Mouse (Mus musculus): ENCODE data around the gene Nmnat3.

- TF ChIP-seq CTCF (IDR thresholded peaks at IDR 0.05; ENCODE audit: borderline replicate concordance, insufficient read depth, low read depth, low read length) (no peak), POLR2A (IDR thresholded peaks at IDR 0.05; ENCODE audit: borderline replicate concordance, insufficient read depth, low read length) (no peak)
Observed at GRCm38 (mm10) chr9:98307011-98307410, 19.8 kb downstream of the Nmnat3 start.

All from cerebellum, adult 2 months (tissue).